Mouse (Mus musculus) left cerebral cortex, postnatal 36 days (tissue): ENCODE data around the gene Tie1. TPM values are rescaled to one million over a fixed set of nuclear protein-coding genes. Genes with fewer than 3 reads are reported as not detected.

Source experiments
- DNase-seq, 2 experiments: peaks; one replicate each; pipeline ENCODE4 v3.0.0; 2021 to 2022; ENCODE audit warnings: low spot score in 2 of 2, mixed read lengths in 1 of 2
- intact Hi-C: fragments of 180-260 bp; cut with DNase I; formaldehyde crosslinking; loops from one replicate; pipeline ENCODE4 v1.15.1; 2025
- total RNA-seq, 2 experiments: library from RNA; stranded (reverse); gene quantifications; 2 replicates each; pipeline ENCODE4 v1.2.3; 2021

Gene Tie1
- total RNA-seq, 2 experiments from 2014 or later, result 7.8 to 8.6 TPM

- no peak for DNase-seq
- intact Hi-C loops, result no loop called here
These were observed 64.5 kb downstream of the Tie1 start for GRCm38 (mm10) chr4:118425374-118425773.

- no peak for DNase-seq
- intact Hi-C loops, result no loop called here
These were observed 65.2 kb downstream of the Tie1 start for GRCm38 (mm10) chr4:118424541-118425160.

- no peak for DNase-seq
- intact Hi-C loops, result no loop called here
These were observed 68.5 kb downstream of the Tie1 start for GRCm38 (mm10) chr4:118421384-118421783.

Other genes starting within 250 kb of the Tie1 start
- gene Ptprf, start 198.7 kb downstream of the Tie1 start, total RNA-seq, result 100 to 1,000 TPM; 118 to 126 TPM
- 10 to 100 TPM; 30.0 to 46.8 TPM for gene Szt2, start 80.8 kb downstream of the Tie1 start, total RNA-seq
- gene Med8, start 80.7 kb downstream of the Tie1 start, total RNA-seq, result 10 to 100 TPM; 55.6 to 62.5 TPM
- 10 to 100 TPM; 21.9 to 24.3 TPM for gene Elovl1, start 62.0 kb downstream of the Tie1 start, total RNA-seq
- gene Cdc20, start 52.7 kb downstream of the Tie1 start, total RNA-seq, result 1 to 10 TPM; 1.3 to 1.6 TPM
- gene Mpl, start 32.5 kb downstream of the Tie1 start, total RNA-seq, result under 1 TPM; 0.79 to 0.94 TPM
- not detected for gene 2610528J11Rik, start 36.9 kb upstream of the Tie1 start, total RNA-seq
- gene Tmem125, start 54.0 kb upstream of the Tie1 start, total RNA-seq, result 10 to 100 TPM in 1 of 2 experiments, 1 to 10 TPM in 1; 6.6 to 14.5 TPM
- under 1 TPM; 0.64 to 0.70 TPM for gene Cfap57, start 130.7 kb upstream of the Tie1 start, total RNA-seq
- gene Ebna1bp2, start 130.7 kb upstream of the Tie1 start, total RNA-seq, result 10 to 100 TPM; 53.5 to 62.3 TPM
- gene Olfr62, start 168.9 kb upstream of the Tie1 start, total RNA-seq, result not detected
- not detected for gene Olfr1342, start 202.7 kb upstream of the Tie1 start, total RNA-seq
- not detected for gene Olfr1341, start 213.5 kb upstream of the Tie1 start, total RNA-seq
- gene Olfr1340, start 230.1 kb upstream of the Tie1 start, total RNA-seq, result not detected
- gene Olfr1339, start 242.1 kb upstream of the Tie1 start, total RNA-seq, result not detected